Mouse (Mus musculus) cortical plate, adult 2 months (tissue): Measurements from ENCODE around the gene Lyrm7. TPM values are rescaled to one million over a fixed set of nuclear protein-coding genes. Genes with fewer than 3 reads are reported as not detected.
"Not testable (repeated sequence)": the region's sequence is repeated elsewhere in the genome, so short reads cannot be mapped to it uniquely, and the experiment has no call there.

Experiments
- H3K27ac ChIP-seq: fragments of 200-500 bp; 2 replicates; pipeline ENCODE4 v1.5.1; 2012; ENCODE audit warnings: low read length, control low read depth, inconsistent platforms; ENCODE audit not compliant: insufficient read depth
- H3K4me1 ChIP-seq: fragments of 200-500 bp; 2 replicates; pipeline ENCODE4 v1.6.1; 2011; ENCODE audit warnings: low read length; ENCODE audit not compliant: control insufficient read depth, insufficient read depth
- H3K4me3 ChIP-seq: fragments of 200-500 bp; 2 replicates; pipeline ENCODE4 v1.5.1; 2011; ENCODE audit warnings: mild to moderate bottlenecking, low read length, control low read depth; ENCODE audit not compliant: insufficient read depth
- CTCF ChIP-seq: fragments of 200-500 bp; IDR thresholded peaks from 2 replicates; pipeline ENCODE4 v1.5.1; 2011; ENCODE audit warnings: mild to moderate bottlenecking, control low read depth, low read length; ENCODE audit not compliant: insufficient read depth; ENCODE audit errors: extremely low read depth
- POLR2A ChIP-seq: fragments of 200-500 bp; IDR thresholded peaks from 2 replicates; pipeline ENCODE4 v1.6.1; 2011; ENCODE audit warnings: mild to moderate bottlenecking, low read length, control low read depth; ENCODE audit not compliant: insufficient read depth; ENCODE audit errors: extremely low read depth
- polyA plus RNA-seq: library from polyadenylated mRNA; depleted of rRNA; stranded (reverse); fragments of >200 nt; gene quantifications from 2 replicates; pipeline ENCODE4 v1.2.3, GENCODE M21; 2012

Lyrm7 gene
- polyA plus RNA-seq, 1 experiment, result 25.1 TPM

GRCm38 (mm10) chr11:54867903-54868434 lies 7.3 kb upstream of the Lyrm7 start:
- TF ChIP-seq CTCF (no peak), POLR2A (no peak)
- H3K27ac ChIP-seq, result no peak overlapping the region
- no peak overlapping the region for H3K4me3 ChIP-seq
- H3K4me1 ChIP-seq, result peaks cover 9% of the 10 kb centered on the region

GRCm38 (mm10) chr11:54867049-54867385 lies 6.3 kb upstream of the Lyrm7 start:
- no peak for TF ChIP-seq CTCF
- no peak for TF ChIP-seq POLR2A
- Histone ChIP-seq H3K27ac (peak overlapping the region; percentile 95), H3K4me1 (peaks cover 6% of the 10 kb centered on the region), H3K4me3 (peak overlapping the region; percentile 75)

GRCm38 (mm10) chr11:54866119-54867048 lies 5.7 kb upstream of the Lyrm7 start, which contains the start of gene Hint1:
TSS of gene Hint1 (plus strand) at chr11:54866383.
- TF ChIP-seq POLR2A, result peak; percentile 87
- TF ChIP-seq CTCF, result no peak

GRCm38 (mm10) chr11:54865330-54866085 lies 4.8 kb upstream of the Lyrm7 start:
- Histone ChIP-seq H3K4me1 (peaks cover 6% of the 10 kb centered on the region), H3K27ac (no peak overlapping the region), H3K4me3 (peak overlapping the region; percentile 75)
- no peak for TF ChIP-seq CTCF
- no peak for TF ChIP-seq POLR2A

More at GRCm38 (mm10) chr11:54866119-54867048, 5.7 kb upstream of the Lyrm7 start, which contains the start of gene Hint1:
- H3K4me1 ChIP-seq, result peaks cover 6% of the 10 kb centered on the region
- peak within 1 kb of the TSS; percentile 75 for H3K4me3 ChIP-seq
- peak within 1 kb of the TSS; percentile 95 for H3K27ac ChIP-seq

GRCm38 (mm10) chr11:54862621-54863520 lies 2.2 kb upstream of the Lyrm7 start:
- no peak for TF ChIP-seq POLR2A
- TF ChIP-seq CTCF, result peak; percentile 93
- H3K4me3 ChIP-seq, result no peak overlapping the region
- H3K27ac ChIP-seq, result no peak overlapping the region
- H3K4me1 ChIP-seq, result no peaks in the 10 kb centered on the region

- no peak overlapping the region for H3K4me3 ChIP-seq
- no peaks in the 10 kb centered on the region for H3K4me1 ChIP-seq
- TF ChIP-seq POLR2A, result no peak
- no peak for TF ChIP-seq CTCF
- H3K27ac ChIP-seq, result no peak overlapping the region
Observed at GRCm38 (mm10) chr11:54861471-54862420, 1.0 kb upstream of the Lyrm7 start.

GRCm38 (mm10) chr11:54859322-54860165 lies 1.2 kb downstream of the Lyrm7 start:
- no peak for TF ChIP-seq POLR2A
- TF ChIP-seq CTCF, result peak; percentile 53
- Histone ChIP-seq H3K27ac (peak overlapping the region; percentile 83; the same call in 1 of the 2 replicates), H3K4me3 (peak overlapping the region; percentile 76), H3K4me1 (no peaks in the 10 kb centered on the region)

- not testable (repeated sequence) for H3K4me3 ChIP-seq, H3K27ac ChIP-seq, H3K4me1 ChIP-seq
Observed at GRCm38 (mm10) chr11:54858880-54859279, 1.8 kb downstream of the Lyrm7 start.
